In genomic region chr9:103091039-103091883, GRCm38 (mm10) we compare ENCODE assay signal across 10 mouse cellular contexts. TPM values are rescaled to one million over a fixed set of nuclear protein-coding genes. Genes with fewer than 3 reads are reported as not detected.
DNase-seq lines count a peak whose midpoint lies in the region; ATAC-seq and TF ChIP-seq lines count a peak whose summit lies in the region.
"Had no signal": no experiment of that assay in that cellular context is flagged by ENCODE, and none has a peak within 500 bp of the region (broad histone marks: within the 10 kb centered on the region; RNA-seq: fewer than 3 reads in every experiment).

No protein-coding gene starts in this region.

- 66% methylated on average over 16 of the region's 16 CpGs for WGBS in liver, embryonic 12.5 days (ENCODE audit: insufficient replicate concordance)
- WGBS in liver, postnatal 0 days (ENCODE audit: insufficient replicate concordance): 60% methylated on average over 16 of the region's 16 CpGs

- H3K36me3 ChIP-seq in liver, embryonic 12.5 days: no peaks in the 10 kb centered on the region
- no peaks in the 10 kb centered on the region for H3K36me3 ChIP-seq in liver, postnatal 0 days (replicated peaks; ENCODE audit: insufficient read depth, low read length)
- H3K36me3 ChIP-seq: midbrain, embryonic 15.5 days; neural tube, embryonic 12.5 days had no signal

- ATAC-seq in liver, embryonic 12.5 days: no peak
- ATAC-seq in liver, postnatal 0 days: peak; percentile 26

- no peak overlapping the region for H3K4me2 ChIP-seq in liver, embryonic 12.5 days
- H3K4me2 ChIP-seq in liver, postnatal 0 days (ENCODE audit: low read depth, low read length): no peak overlapping the region

- no peak overlapping the region for H3K27ac ChIP-seq in liver, embryonic 12.5 days
- H3K27ac ChIP-seq in liver, postnatal 0 days (ENCODE audit: low read depth): peak overlapping the region; percentile 69; the same call in 1 of the 2 replicates
- H3K27ac ChIP-seq: midbrain, embryonic 15.5 days; neural tube, embryonic 12.5 days had no signal

- TF ChIP-seq EP300 in liver, postnatal 0 days (IDR thresholded peaks at IDR 0.05; ENCODE audit: low read depth): no peak

- H3K9ac ChIP-seq in liver, embryonic 12.5 days: no peak overlapping the region
- no peak overlapping the region for H3K9ac ChIP-seq in liver, postnatal 0 days (replicated peaks)

- TF ChIP-seq CTCF in liver, postnatal 0 days (IDR thresholded peaks at IDR 0.05; ENCODE audit: low read depth): no peak

- H3K9me3 ChIP-seq in liver, embryonic 12.5 days (replicated peaks): no peaks in the 10 kb centered on the region
- no peaks in the 10 kb centered on the region for H3K9me3 ChIP-seq in liver, postnatal 0 days (ENCODE audit: low read length)
- H3K9me3 ChIP-seq: midbrain, embryonic 15.5 days; neural tube, embryonic 12.5 days had no signal

- 0 out of 2 replicates have a peak, but pooled peaks cover 4% of the 10 kb centered on the region for H3K27me3 ChIP-seq in liver, embryonic 12.5 days (replicated peaks)
- no peaks in the 10 kb centered on the region for H3K27me3 ChIP-seq in liver, postnatal 0 days (ENCODE audit: insufficient read depth, low read length)
- H3K27me3 ChIP-seq: midbrain, embryonic 15.5 days; neural tube, embryonic 12.5 days had no signal

- peaks cover 32% of the 10 kb centered on the region for H3K4me1 ChIP-seq in liver, embryonic 12.5 days
- H3K4me1 ChIP-seq in liver, postnatal 0 days (ENCODE audit: insufficient read depth): peaks cover 20% of the 10 kb centered on the region

- no peak overlapping the region for H3K4me3 ChIP-seq in liver, embryonic 12.5 days
- H3K4me3 ChIP-seq in liver, postnatal 0 days (ENCODE audit: low read depth, low read length): no peak overlapping the region

- DNase-seq in cerebellum, adult 9-10 months: peak; percentile 56
- no peak for DNase-seq in cerebellum, postnatal 14 days
- DNase-seq in liver (peak; percentile 17), ZHBTc4 (ENCODE audit: low read depth, low spot score) (peak; percentile 64)
- no peak for DNase-seq in liver, postnatal 0 days
- DNase-seq in left cerebral cortex, adult 11 months (ENCODE audit: low spot score): no peak
- no peak for DNase-seq in B cell, adult 2 months

RNA-seq across cellular contexts. Expression of gene Rab6b, which starts 20.3 kb away (rescaled TPM):
- polyA plus RNA-seq in liver, embryonic 12.5 days (2016; fragmentation: Nextera tagmentation; extraction: Ambion mirVana): 0.24 and 0.43 TPM in 2 replicates
- polyA plus RNA-seq in liver, postnatal 0 days (2015; fragmentation: Nextera tagmentation; extraction: Ambion mirVana): 0.25 and 0.26 TPM in 2 replicates

Comparison
In these comparisons a context has a peak if more than half of its experiments do, and no peak if none do; other contexts are left out.
1. DNase-seq: peak in cerebellum, adult 9-10 months (single experiment), liver (single experiment) and ZHBTc4 (single experiment); none in cerebellum, postnatal 14 days (0 of 2), liver, postnatal 0 days (single experiment), left cerebral cortex, adult 11 months (single experiment) and B cell, adult 2 months (0 of 2).